Mouse (Mus musculus) adrenal gland, postnatal 14 days (tissue): ENCODE results near the gene Chst8. TPM values are rescaled to one million over a fixed set of nuclear protein-coding genes. Genes with fewer than 3 reads are reported as not detected.

Experiments used
- DNase-seq: peaks from one replicate; pipeline ENCODE4 v3.0.0; 2021; ENCODE audit warnings: mixed read lengths
- total RNA-seq: library from RNA; stranded (reverse); gene quantifications from 2 replicates; pipeline ENCODE4 v1.2.3, GENCODE M21; 2021

The Chst8 gene
- total RNA-seq, 1 experiment from 2014 or later = 7.0 TPM

- DNase-seq = peak; percentile 60
Observed at GRCm38 (mm10) chr7:34752151-34752762, 60.3 kb downstream of the Chst8 start.

- no peak for DNase-seq
Observed at GRCm38 (mm10) chr7:34750350-34750749, 62.2 kb downstream of the Chst8 start.

- peak; percentile 34 for DNase-seq
Observed at GRCm38 (mm10) chr7:34749753-34750152, 62.8 kb downstream of the Chst8 start.

GRCm38 (mm10) chr7:34748501-34748900 lies 64.0 kb downstream of the Chst8 start:
- DNase-seq = no peak

GRCm38 (mm10) chr7:34747661-34748060 lies 64.8 kb downstream of the Chst8 start:
- DNase-seq = no peak

- DNase-seq = no peak
Observed at GRCm38 (mm10) chr7:34746586-34746985, 65.9 kb downstream of the Chst8 start.

- peak; percentile 76 for DNase-seq
Observed at GRCm38 (mm10) chr7:34746165-34746564, 66.3 kb downstream of the Chst8 start.

- no peak for DNase-seq
Observed at GRCm38 (mm10) chr7:34745426-34745825, 67.1 kb downstream of the Chst8 start.

- no peak for DNase-seq
Observed at GRCm38 (mm10) chr7:34744994-34745393, 67.5 kb downstream of the Chst8 start.

GRCm38 (mm10) chr7:34743411-34744085 lies 69.0 kb downstream of the Chst8 start:
- no peak for DNase-seq

GRCm38 (mm10) chr7:34739371-34739770 lies 73.1 kb downstream of the Chst8 start:
- no peak for DNase-seq

GRCm38 (mm10) chr7:34737206-34737605 lies 75.3 kb downstream of the Chst8 start:
- no peak for DNase-seq

- no peak for DNase-seq
Observed at GRCm38 (mm10) chr7:34734348-34734747, 78.2 kb downstream of the Chst8 start.

- DNase-seq = no peak
Observed at GRCm38 (mm10) chr7:34728931-34729330, 83.6 kb downstream of the Chst8 start.

- DNase-seq = no peak
Observed at GRCm38 (mm10) chr7:34725206-34725605, 87.3 kb downstream of the Chst8 start.

- no peak for DNase-seq
Observed at GRCm38 (mm10) chr7:34722551-34723230, 89.8 kb downstream of the Chst8 start.

- DNase-seq = no peak
Observed at GRCm38 (mm10) chr7:34722151-34722550, 90.4 kb downstream of the Chst8 start.

GRCm38 (mm10) chr7:34721650-34722048 lies 90.9 kb downstream of the Chst8 start:
- peak; percentile 18 for DNase-seq

GRCm38 (mm10) chr7:34720882-34721649 lies 91.4 kb downstream of the Chst8 start:
- no peak for DNase-seq

- DNase-seq = peak; percentile 80
Observed at GRCm38 (mm10) chr7:34719599-34719998, 92.9 kb downstream of the Chst8 start.

- peak; percentile 53 for DNase-seq
Observed at GRCm38 (mm10) chr7:34718651-34719050, 93.9 kb downstream of the Chst8 start.

GRCm38 (mm10) chr7:34717161-34717810 lies 95.2 kb downstream of the Chst8 start:
- no peak for DNase-seq
